Comparison of ENCODE assay signal across 23 mouse cellular contexts in genomic region chr3:69763630-69764565, GRCm38 (mm10). TPM values are rescaled to one million over a fixed set of nuclear protein-coding genes. Genes with fewer than 3 reads are reported as not detected.
DNase-seq lines count a peak whose midpoint lies in the region; ATAC-seq and TF ChIP-seq lines count a peak whose summit lies in the region.
"Had no signal": no experiment of that assay in that cellular context is flagged by ENCODE, and none has a peak within 500 bp of the region (broad histone marks: within the 10 kb centered on the region; RNA-seq: fewer than 3 reads in every experiment).

No protein-coding gene starts in this region.

- no peaks in the 10 kb centered on the region for H3K4me1 ChIP-seq in hindbrain, embryonic 15.5 days (replicated peaks)
- no peaks in the 10 kb centered on the region for H3K4me1 ChIP-seq in hindbrain, embryonic 10.5 days (replicated peaks)
- H3K4me1 ChIP-seq in E14TG2a.4 (replicated peaks; ENCODE audit: low read depth, low read length) (peaks cover 16% of the 10 kb centered on the region), MEL (ENCODE audit: control insufficient read depth in 1 of 2, insufficient read depth in 2 of 2, low read length in 2 of 2) (no peaks in the 10 kb centered on the region)
- no peaks in the 10 kb centered on the region for H3K4me1 ChIP-seq in kidney, embryonic 14.5 days (ENCODE audit: control insufficient read depth, insufficient read depth, low read length)
- H3K4me1 ChIP-seq: embryonic facial prominence, embryonic 15.5 days; limb, embryonic 15.5 days had no signal

- H3K9ac ChIP-seq in hindbrain, embryonic 15.5 days, result no peak overlapping the region
- no peak overlapping the region for H3K9ac ChIP-seq in MEL (ENCODE audit: control insufficient read depth, low read depth, low read length, poor library complexity, severe bottlenecking)
- no peak overlapping the region for H3K9ac ChIP-seq in kidney, embryonic 14.5 days (ENCODE audit: low read depth, low read length)
- H3K9ac ChIP-seq: embryonic facial prominence, embryonic 15.5 days; hindbrain, embryonic 14.5 days; limb, embryonic 15.5 days had no signal

- H3K79me2 ChIP-seq in MEL (ENCODE audit: control insufficient read depth, insufficient read depth, low read length, poor library complexity), result no peaks in the 10 kb centered on the region

- no peaks in the 10 kb centered on the region for H3K9me3 ChIP-seq in hindbrain, embryonic 15.5 days
- H3K9me3 ChIP-seq in hindbrain, embryonic 10.5 days, result no peaks in the 10 kb centered on the region
- no peaks in the 10 kb centered on the region for H3K9me3 ChIP-seq in E14TG2a.4 (ENCODE audit: low read length)
- H3K9me3 ChIP-seq in MEL (replicated peaks; ENCODE audit: insufficient read depth, low read length), result no peaks in the 10 kb centered on the region
- H3K9me3 ChIP-seq in kidney, embryonic 14.5 days (ENCODE audit: control insufficient read depth, low read length), result no peaks in the 10 kb centered on the region
- H3K9me3 ChIP-seq: embryonic facial prominence, embryonic 15.5 days; limb, embryonic 15.5 days had no signal

- 90% methylated on average over 21 of the region's 21 CpGs for WGBS in hindbrain, embryonic 15.5 days
- 93% methylated on average over 21 of the region's 21 CpGs for WGBS in hindbrain, embryonic 10.5 days
- WGBS in kidney, embryonic 14.5 days, result 93% methylated on average over 21 of the region's 21 CpGs

- no peak overlapping the region for H3K4me3 ChIP-seq in hindbrain, embryonic 15.5 days
- no peak overlapping the region for H3K4me3 ChIP-seq in hindbrain, embryonic 10.5 days
- 0 out of 2 replicates have a peak overlapping the region, but pooled peaks have one; percentile 13 for H3K4me3 ChIP-seq in E14TG2a.4 (replicated peaks; ENCODE audit: low read length)
- H3K4me3 ChIP-seq in MEL (ENCODE audit: control insufficient read depth in 1 of 2, insufficient read depth in 1 of 2, low read depth in 2 of 2, low read length in 2 of 2), result no peak overlapping the region
- H3K4me3 ChIP-seq in kidney, embryonic 14.5 days (ENCODE audit: low read length), result no peak overlapping the region
- H3K4me3 ChIP-seq: embryonic facial prominence, embryonic 15.5 days; layer of hippocampus, adult 2 months; limb, embryonic 15.5 days had no signal

- DNase-seq in hindbrain, embryonic 10.5 days (ENCODE audit: low spot score), result no peak
- DNase-seq in MEL (ENCODE audit: low read depth, low spot score), result peak; percentile 44
- no peak for DNase-seq in neural tube, embryonic 10.5 days (ENCODE audit: extremely low spot score, low spot score)
- DNase-seq: adrenal gland, postnatal 36 days; B cell, adult 2 months; cerebellum, adult 18-20 months; cerebellum, postnatal 25 days; gastrocnemius, postnatal 10 days; kidney, adult 11 months; kidney, postnatal 10 days; layer of hippocampus, postnatal 36 days; lung, postnatal 14 days; spleen, adult 18-20 months; thymus, adult 2 months had no signal

- H3K27ac ChIP-seq in hindbrain, embryonic 15.5 days (replicated peaks), result no peak overlapping the region
- H3K27ac ChIP-seq in hindbrain, embryonic 10.5 days, result no peak overlapping the region
- no peak overlapping the region for H3K27ac ChIP-seq in MEL (ENCODE audit: control insufficient read depth, low read depth, low read length)
- no peak overlapping the region for H3K27ac ChIP-seq in kidney, embryonic 14.5 days (ENCODE audit: low read depth, low read length)
- H3K27ac ChIP-seq: embryonic facial prominence, embryonic 15.5 days; hindbrain, embryonic 14.5 days; layer of hippocampus, adult 2 months; limb, embryonic 15.5 days had no signal

- no peak for TF ChIP-seq POLR2A in MEL (IDR thresholded peaks at IDR 0.05; ENCODE audit: control insufficient read depth in 1 of 2, insufficient read depth in 1 of 2, low read depth in 1 of 2, low read length in 2 of 2, poor library complexity in 1 of 2)

- TF ChIP-seq EP300 in MEL (IDR thresholded peaks at IDR 0.05; ENCODE audit: low read depth in 1 of 2, low read length in 2 of 2), result no peak

- H3K4me2 ChIP-seq in hindbrain, embryonic 15.5 days, result no peak overlapping the region
- H3K4me2 ChIP-seq in kidney, embryonic 14.5 days (replicated peaks; ENCODE audit: low read depth, low read length), result no peak overlapping the region
- H3K4me2 ChIP-seq: embryonic facial prominence, embryonic 15.5 days; hindbrain, embryonic 14.5 days; limb, embryonic 15.5 days; midbrain, embryonic 11.5 days had no signal

- TF ChIP-seq RAD21 in MEL (IDR thresholded peaks at IDR 0.05; ENCODE audit: low read depth, low read length), result no peak

- TF ChIP-seq CTCF in E14TG2a.4 (conservative IDR thresholded peaks at IDR 0.05; ENCODE audit: low read length), result no peak
- TF ChIP-seq CTCF in MEL (IDR thresholded peaks at IDR 0.05 in 2 of 3, conservative IDR thresholded peaks at IDR 0.05 in 1 of 3; ENCODE audit: control insufficient read depth in 1 of 3, insufficient read depth in 1 of 3, low read depth in 2 of 3, low read length in 3 of 3, poor library complexity in 1 of 3, severe bottlenecking in 1 of 3), result no peak

- peaks cover 20% of the 10 kb centered on the region for H3K36me3 ChIP-seq in hindbrain, embryonic 15.5 days
- H3K36me3 ChIP-seq in hindbrain, embryonic 10.5 days, result peaks cover 32% of the 10 kb centered on the region
- peaks cover 56% of the 10 kb centered on the region for H3K36me3 ChIP-seq in E14TG2a.4 (ENCODE audit: insufficient read depth, low read length)
- peaks cover 2% of the 10 kb centered on the region in 2 experiments; a peak in 1 of 4 replicates for H3K36me3 ChIP-seq in MEL (ENCODE audit: control insufficient read depth in 1 of 2, insufficient read depth in 2 of 2, low read length in 2 of 2)
- H3K36me3 ChIP-seq in kidney, embryonic 14.5 days (ENCODE audit: control insufficient read depth, insufficient read depth, low read length), result peaks cover 3% of the 10 kb centered on the region; the same call in 1 of the 2 replicates

- peak; percentile 30; the same call in 1 of the 2 replicates for ATAC-seq in hindbrain, embryonic 15.5 days (ENCODE audit: low FRiP score, low read depth)
- peak; percentile 71 to 73 for ATAC-seq in hematopoietic stem cell, adult 5-6 weeks (replicated peaks in 1 of 2; ENCODE audit: insufficient read depth in 1 of 2, low FRiP score in 2 of 2, low TSS enrichment in 1 of 2, low read depth in 1 of 2, poor library complexity in 2 of 2, severe bottlenecking in 2 of 2)
- ATAC-seq in kidney, embryonic 14.5 days (ENCODE audit: low FRiP score, low TSS enrichment), result no peak

- H3K27me3 ChIP-seq in hindbrain, embryonic 15.5 days, result no peaks in the 10 kb centered on the region
- no peaks in the 10 kb centered on the region for H3K27me3 ChIP-seq in hindbrain, embryonic 10.5 days (ENCODE audit: insufficient read depth, poor library complexity, severe bottlenecking)
- H3K27me3 ChIP-seq in E14TG2a.4 (ENCODE audit: insufficient read depth, low read length) (no peaks in the 10 kb centered on the region), MEL (ENCODE audit: control insufficient read depth in 1 of 2, insufficient read depth in 2 of 2, low read length in 2 of 2) (no peaks in the 10 kb centered on the region)
- H3K27me3 ChIP-seq in kidney, embryonic 14.5 days (ENCODE audit: control insufficient read depth, insufficient read depth, low read length), result no peaks in the 10 kb centered on the region
- H3K27me3 ChIP-seq: embryonic facial prominence, embryonic 15.5 days; limb, embryonic 15.5 days had no signal

TF ChIP-seq in MEL, 35 proteins besides CTCF, POLR2A, EP300 and RAD21:
- TF ChIP-seq KAT2A (conservative IDR thresholded peaks at IDR 0.05; ENCODE audit: low read depth, low read length), result no peak
- TF ChIP-seq ZMIZ1 (IDR thresholded peaks at IDR 0.05; ENCODE audit: low read depth, low read length), result no peak
- no peak for TF ChIP-seq USF2 (IDR thresholded peaks at IDR 0.05; ENCODE audit: borderline replicate concordance in 1 of 2, insufficient read depth in 1 of 2, low read depth in 1 of 2, low read length in 2 of 2)
- TF ChIP-seq CHD1 (IDR thresholded peaks at IDR 0.05; ENCODE audit: low read depth, low read length), result no peak
- TF ChIP-seq MAX (IDR thresholded peaks at IDR 0.05; ENCODE audit: low read length), result no peak
- TF ChIP-seq ETS1 (IDR thresholded peaks at IDR 0.05; ENCODE audit: low read depth, low read length), result no peak
- no peak for TF ChIP-seq GABPA (IDR thresholded peaks at IDR 0.05; ENCODE audit: low read depth, low read length)
- TF ChIP-seq MAZ (IDR thresholded peaks at IDR 0.05; ENCODE audit: low read depth, low read length), result no peak
- no peak for TF ChIP-seq USF1 (IDR thresholded peaks at IDR 0.05; ENCODE audit: low read depth, low read length)
- TF ChIP-seq ZKSCAN1 (IDR thresholded peaks at IDR 0.05; ENCODE audit: low read depth, low read length), result no peak
- no peak for TF ChIP-seq MXI1 (IDR thresholded peaks at IDR 0.05; ENCODE audit: low read depth, low read length)
- TF ChIP-seq JUND (IDR thresholded peaks at IDR 0.05; ENCODE audit: low read depth, low read length), result no peak
- TF ChIP-seq TAL1 (IDR thresholded peaks at IDR 0.05; ENCODE audit: low read length), result no peak
TF ChIP-seq in MEL: peak in this region for 0.

RNA-seq across cellular contexts. Expression of gene Nmd3, which starts 42.1 kb away (rescaled TPM):
- polyA plus RNA-seq in hindbrain, embryonic 15.5 days (2015; fragmentation: Nextera tagmentation; extraction: Ambion mirVana), result 89.5 and 96.4 TPM in 2 replicates
- polyA plus RNA-seq in hindbrain, embryonic 10.5 days (2016; fragmentation: Nextera tagmentation; extraction: Ambion mirVana), result 130 and 153 TPM in 2 replicates
- total RNA-seq in MEL (2012; rRNA removed), result 188 and 218 TPM in 2 replicates
- polyA plus RNA-seq in MEL (2012; ENCODE audit: insufficient read depth in 1 of 2, insufficient read length in 2 of 2, low read depth in 1 of 2, low replicate concordance in 2 of 2, missing spikeins in 1 of 2), result 100 to 1,000 TPM; 189 to 956 TPM
- total RNA-seq in hematopoietic stem cell, adult 5-6 weeks (2017), result 65.2 and 90.2 TPM in 2 replicates
- 165 and 168 TPM in 2 replicates for polyA plus RNA-seq in kidney, embryonic 14.5 days (2014; fragmentation: Nextera tagmentation; extraction: Ambion mirVana)
